Mouse (Mus musculus): ENCODE data around the gene Usp28.

GRCm38 (mm10) chr9:48962131-48962530 is 23.0 kb upstream of the Usp28 start:
- no peak for TF ChIP-seq CTCF (IDR thresholded peaks at IDR 0.05; ENCODE audit: low read depth)
- no peak for TF ChIP-seq EP300 (IDR thresholded peaks at IDR 0.05; ENCODE audit: low read depth)
